ENCODE assay signal across 21 mouse cellular contexts in the genomic region with DNA sequence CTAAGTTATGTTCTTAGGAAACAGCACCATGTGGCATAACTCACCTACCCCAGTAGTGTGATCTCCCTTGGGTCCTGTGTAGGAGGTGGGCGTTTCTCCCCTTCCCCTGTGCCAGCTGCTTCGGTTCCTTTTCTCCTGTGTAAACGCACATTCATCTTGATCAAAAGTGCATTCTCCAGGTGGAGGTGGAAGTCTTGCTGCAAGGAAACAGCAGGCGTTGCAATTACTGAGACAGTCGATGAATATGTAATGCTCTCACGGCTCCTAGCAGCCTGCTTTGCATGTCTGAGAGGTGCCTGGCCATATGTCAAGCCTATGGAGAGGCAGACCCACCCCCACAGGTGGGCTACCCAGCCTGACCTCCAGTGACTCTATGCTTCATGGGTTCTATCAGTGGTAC. TPM values are rescaled to one million over a fixed set of nuclear protein-coding genes. Genes with fewer than 3 reads are reported as not detected.
DNase-seq lines count a peak whose midpoint lies in the region; TF ChIP-seq lines count a peak whose summit lies in the region.
"Had no signal": no experiment of that assay in that cellular context is flagged by ENCODE, and none has a peak within 500 bp of the region (broad histone marks: within the 10 kb centered on the region; RNA-seq: fewer than 3 reads in every experiment).

No protein-coding gene starts in this region.

- no peak for TF ChIP-seq CTCF in brain, embryonic 14.5 days (IDR thresholded peaks at IDR 0.05; ENCODE audit: borderline replicate concordance, extremely low read depth, insufficient read depth, insufficient read length)

- peak; percentile 8 to 20 for DNase-seq in frontal cortex, postnatal 36 days (ENCODE audit: low spot score in 2 of 2)
- DNase-seq in frontal cortex, postnatal 14 days (ENCODE audit: low spot score in 2 of 2) = no peak
- peak; percentile 48 for DNase-seq in layer of hippocampus, adult 9-11 months
- DNase-seq in layer of hippocampus, adult 9-10 months (ENCODE audit: low spot score) = no peak
- DNase-seq in R1 (ENCODE audit: low read depth, low spot score) (peak; percentile 8), MN1 (ENCODE audit: low spot score) (no peak)
- DNase-seq in brain, embryonic 14.5 days (ENCODE audit: low read depth) = peak; percentile 64
- DNase-seq: adrenal gland, adult 8-10 months; B cell, adult 2 months; cerebellum, adult 2 months; cerebellum, postnatal 36 days; embryo, embryonic 11 days; gastrocnemius, postnatal 10 days; heart, postnatal 4 days; kidney, adult 8-10 months; kidney, postnatal 10 days; liver, embryonic 13.5 days; lung, adult 2 months; lung, postnatal 36 days; thymus, adult 18-20 months; thymus, postnatal 36 days had no signal

- TF ChIP-seq POLR2A in brain, embryonic 14.5 days (IDR thresholded peaks at IDR 0.05; ENCODE audit: borderline replicate concordance, extremely low read depth, insufficient read depth, insufficient read length, poor library complexity, severe bottlenecking) = no peak

RNA-seq across cellular contexts. Expression of gene Smc5, which starts 57.1 kb away (rescaled TPM):
- polyA plus RNA-seq in brain, embryonic 14.5 days (2012; rRNA removed) = 40.9 and 46.3 TPM in 2 replicates

Comparison
In these comparisons a context has a peak if more than half of its experiments do, and no peak if none do; other contexts are left out.
1. DNase-seq: peak in frontal cortex, postnatal 36 days (2 of 2), layer of hippocampus, adult 9-11 months (single experiment), R1 (single experiment) and brain, embryonic 14.5 days (single experiment); none in frontal cortex, postnatal 14 days (0 of 2), layer of hippocampus, adult 9-10 months (single experiment) and MN1 (single experiment).